Mouse (Mus musculus) skeletal muscle tissue, adult 2 months (tissue): ENCODE measurements around the gene Nrxn3.

Source experiments
- DNase-seq: peaks from one replicate; pipeline ENCODE4 v3.0.0-alpha.2; 2012; ENCODE audit warnings: low read depth, low spot score

The Nrxn3 gene

DNA sequence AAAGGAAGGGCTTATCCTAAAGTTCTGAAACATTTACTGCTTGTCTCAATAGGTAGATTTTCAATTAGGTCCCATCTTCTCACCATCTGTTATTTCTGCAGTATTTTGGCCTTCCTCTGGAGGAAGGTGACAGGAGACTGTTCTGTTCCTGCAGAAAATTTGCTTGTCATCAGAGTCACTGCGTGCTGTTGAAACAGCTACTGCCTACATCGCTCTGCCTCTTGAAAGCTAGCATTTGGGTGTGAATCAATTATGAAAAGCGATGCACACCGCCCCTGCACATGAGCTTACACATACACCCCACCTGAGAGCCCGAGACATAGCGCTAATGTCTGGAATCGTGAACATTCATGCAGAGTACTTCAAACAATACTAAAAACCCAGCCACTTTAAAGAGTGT is 966.4 kb downstream of the Nrxn3 start:
- no peak for DNase-seq

DNA sequence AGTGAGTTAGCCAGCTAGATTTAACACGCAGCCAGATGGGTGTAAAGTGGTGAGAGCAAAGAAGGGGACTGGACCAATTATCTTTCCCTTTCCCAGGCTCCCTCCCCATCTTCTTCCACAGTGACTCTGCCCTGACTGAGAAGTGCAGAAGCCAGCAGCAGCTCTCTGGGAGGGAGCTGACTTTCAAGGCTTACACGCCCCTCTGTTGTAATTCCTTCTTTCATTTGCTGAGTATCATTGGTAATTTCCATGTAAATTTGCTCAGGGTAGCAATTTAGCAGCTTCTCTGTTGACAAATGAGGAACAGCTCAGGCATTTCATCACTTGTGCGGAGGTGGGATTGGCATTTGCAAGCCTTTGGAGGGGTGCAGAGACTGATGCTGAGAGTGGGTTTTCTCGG is 976.8 kb downstream of the Nrxn3 start:
- no peak for DNase-seq

DNA sequence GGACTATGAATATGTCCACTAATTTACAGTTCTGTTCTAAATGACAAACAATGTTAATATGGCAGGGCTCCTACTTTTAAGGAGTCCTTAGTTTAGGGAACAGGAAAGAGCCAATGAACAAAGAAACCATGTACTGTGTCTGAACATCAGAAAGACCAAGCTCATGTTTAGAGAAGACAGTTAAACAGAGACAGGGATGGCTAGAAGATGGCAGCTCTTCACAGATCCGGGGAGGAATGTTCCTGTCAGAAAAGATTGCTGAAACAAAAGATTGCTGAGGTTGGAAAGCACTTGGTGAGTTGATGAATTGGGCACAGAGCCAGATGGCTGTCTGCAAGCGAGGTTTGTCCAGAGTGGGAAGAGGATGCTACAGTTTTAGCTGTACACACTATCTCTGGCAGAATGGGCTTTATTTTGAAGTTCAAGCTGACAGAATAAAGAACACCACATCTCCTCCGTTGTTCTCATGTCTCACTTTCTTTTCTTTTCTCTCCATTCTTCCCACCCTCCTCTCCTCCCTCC is 978.3 kb downstream of the Nrxn3 start:
- DNase-seq = no peak

DNA sequence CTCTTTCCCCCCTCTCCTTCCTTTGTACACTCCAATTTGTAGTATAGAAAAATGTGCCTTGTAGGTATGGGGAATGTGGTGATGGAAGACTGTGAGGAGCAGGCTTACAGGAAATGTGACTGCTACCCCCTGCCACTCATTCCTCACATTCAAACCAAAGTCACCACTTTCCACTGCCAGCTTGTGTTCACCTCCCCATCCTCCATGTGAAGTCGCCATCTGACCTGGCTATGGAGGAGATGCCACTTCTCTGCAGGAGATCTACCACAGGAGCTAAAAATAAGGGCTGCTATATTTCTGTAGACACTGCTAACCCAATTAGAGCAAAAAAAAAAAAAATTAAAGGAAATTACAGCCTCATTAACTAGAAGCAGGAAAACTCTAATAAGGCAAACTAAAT is 980.3 kb downstream of the Nrxn3 start:
- DNase-seq = no peak

DNA sequence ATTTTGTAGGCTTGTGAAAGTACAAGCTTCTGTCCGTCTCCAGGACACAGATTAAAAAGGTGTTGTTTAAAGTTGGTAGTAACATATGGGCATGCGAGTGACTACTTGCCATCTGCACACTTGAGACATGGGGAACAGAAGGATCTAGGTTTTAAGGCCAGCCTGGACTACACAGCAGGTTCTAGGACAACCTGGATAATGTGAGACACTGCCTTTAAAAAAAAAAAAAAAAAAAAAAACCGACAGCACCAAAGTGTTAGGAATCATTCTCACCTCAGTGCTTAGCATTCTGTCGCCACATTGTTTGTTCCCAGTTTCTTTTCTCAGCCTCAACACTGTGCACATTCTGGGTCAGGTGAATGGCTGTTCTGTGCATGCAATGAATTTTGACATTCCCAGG is 985.2 kb downstream of the Nrxn3 start:
- no peak for DNase-seq

DNA sequence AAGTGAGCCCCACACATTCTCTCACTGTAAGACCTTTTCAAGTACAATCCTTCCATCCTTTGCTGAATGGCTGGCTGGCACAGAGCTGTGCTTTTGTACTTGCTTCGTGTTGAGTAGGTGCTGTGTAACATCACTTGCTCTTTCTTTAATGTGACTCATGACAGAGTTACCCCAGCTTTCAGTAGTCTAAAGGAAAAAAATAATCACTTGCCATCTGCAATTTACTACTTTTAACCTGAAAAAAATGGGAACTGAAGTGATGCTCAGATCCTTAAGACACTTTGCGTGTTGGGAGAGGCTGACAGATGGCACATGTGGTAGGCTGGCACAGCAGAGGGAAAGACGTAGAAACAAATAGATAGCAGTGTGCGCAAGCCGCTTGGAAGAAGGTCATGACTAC is 987.8 kb downstream of the Nrxn3 start:
- no peak for DNase-seq

DNA sequence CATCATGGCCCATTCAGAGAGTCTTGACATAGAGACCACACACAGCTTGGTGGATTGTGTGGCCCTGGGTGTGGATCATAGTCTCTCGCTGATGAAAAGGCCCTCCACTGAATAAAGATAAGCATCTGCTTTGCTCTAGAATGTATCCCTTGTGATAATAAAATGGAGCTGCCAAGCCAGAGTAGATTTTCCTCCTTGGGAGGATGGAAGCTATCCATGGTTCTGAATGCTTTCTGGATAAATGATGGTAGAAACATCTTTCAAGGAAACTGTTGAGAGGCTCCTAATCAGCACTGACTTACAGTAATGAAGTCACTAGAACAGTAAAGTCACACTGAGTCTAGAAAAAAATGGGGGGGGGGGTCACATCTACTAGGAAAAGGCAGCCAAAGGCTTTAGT is 989.1 kb downstream of the Nrxn3 start:
- DNase-seq = no peak

DNA sequence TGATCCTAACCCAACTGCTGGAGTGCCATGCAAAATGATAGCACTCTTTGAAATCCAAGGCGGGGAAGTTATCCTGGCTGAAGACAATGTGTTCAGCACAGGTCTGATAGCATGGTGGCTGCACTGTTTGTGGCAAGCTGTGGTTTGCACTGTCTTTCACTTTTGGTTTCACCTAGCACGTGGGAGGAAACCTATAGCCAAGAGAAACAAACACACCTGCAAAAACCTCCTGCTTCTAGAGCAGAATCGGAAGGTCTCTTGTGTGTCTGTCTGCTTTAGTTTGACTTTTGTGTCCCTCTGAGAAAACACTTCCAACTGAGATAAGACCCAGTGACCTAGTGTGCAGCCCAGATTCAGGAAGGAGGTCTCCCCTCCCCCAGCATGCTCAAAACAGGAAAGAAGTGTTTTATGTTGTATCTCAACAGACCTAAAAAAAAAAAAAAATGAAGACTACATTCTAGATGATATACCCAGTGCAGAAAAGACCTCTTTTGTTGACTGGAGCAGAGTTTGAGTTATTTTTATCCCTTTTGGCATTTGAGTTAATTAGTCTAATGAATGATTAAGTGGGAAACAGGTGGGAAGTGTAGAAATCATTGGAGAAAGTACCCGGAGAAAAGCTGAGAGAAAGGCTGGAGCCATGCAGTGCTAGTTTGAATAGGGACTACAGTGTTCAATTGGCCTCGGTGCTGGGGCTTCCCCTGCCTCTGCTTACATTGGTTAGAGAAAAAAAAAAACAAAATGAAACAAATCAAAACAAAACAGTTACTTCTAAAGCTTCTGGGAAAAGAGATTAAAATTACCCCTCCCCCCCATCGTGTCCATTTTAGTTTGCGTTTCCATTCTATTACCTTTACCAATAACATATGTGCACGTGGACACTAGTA is 996.8 kb downstream of the Nrxn3 start:
- DNase-seq = no peak

DNA sequence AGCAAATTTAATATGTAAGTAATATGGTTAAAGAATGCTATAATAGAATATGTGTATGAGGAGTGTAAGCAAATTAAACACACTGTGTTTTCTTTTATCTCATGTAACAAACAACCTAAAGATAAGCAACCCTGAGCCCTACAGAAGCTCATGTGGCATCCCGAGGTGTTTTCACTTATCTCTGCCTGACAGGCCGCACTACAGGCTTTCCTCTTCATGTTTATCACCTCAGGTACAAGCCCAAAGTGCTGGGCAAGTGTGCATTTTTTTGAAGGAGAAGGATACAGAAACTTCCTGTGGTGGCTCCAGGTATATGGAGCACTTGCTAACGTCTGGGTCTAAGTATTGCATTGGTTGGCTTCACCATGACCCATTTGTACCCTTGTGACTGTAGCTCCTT is 998.3 kb downstream of the Nrxn3 start:
- DNase-seq = no peak

DNA sequence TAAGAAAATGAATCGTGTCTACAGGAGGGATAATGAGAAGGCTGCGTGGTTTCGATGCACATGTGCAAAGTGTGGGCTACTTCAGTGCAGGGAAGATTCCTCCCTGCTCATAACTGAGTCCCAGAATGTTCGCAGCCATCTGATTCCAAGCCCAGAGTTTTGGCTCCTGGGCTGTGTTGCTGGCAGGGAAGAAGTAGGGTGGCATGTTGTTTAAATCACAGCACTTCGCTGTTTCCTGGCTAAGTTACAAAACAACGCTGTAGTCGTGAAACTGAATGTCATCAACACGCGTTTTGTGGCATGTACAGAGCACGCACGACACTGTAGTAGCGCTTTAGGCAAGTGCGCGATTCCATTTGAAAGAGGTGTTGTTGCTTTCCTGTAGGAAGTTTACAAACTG is 999.8 kb downstream of the Nrxn3 start:
- no peak for DNase-seq

DNA sequence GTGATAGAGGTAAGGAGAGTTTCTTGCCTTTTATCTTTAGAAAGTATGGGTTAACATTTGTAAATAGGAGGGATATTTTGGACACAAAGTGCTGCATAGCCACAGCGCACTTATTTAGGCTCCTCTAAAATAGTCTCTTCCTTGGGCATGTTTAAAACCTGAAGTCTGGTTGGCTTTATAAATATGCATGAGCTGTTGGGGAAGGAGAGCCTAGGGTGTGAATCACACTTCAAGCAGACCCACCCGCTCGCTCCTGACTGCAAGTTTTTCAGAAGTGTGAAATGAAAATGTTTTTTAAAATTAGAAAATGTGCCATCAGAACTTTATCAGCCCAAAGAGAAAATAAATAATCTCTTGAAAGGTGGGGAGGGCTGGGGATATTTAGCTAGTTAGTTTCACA is 1001.4 kb downstream of the Nrxn3 start:
- no peak for DNase-seq

DNA sequence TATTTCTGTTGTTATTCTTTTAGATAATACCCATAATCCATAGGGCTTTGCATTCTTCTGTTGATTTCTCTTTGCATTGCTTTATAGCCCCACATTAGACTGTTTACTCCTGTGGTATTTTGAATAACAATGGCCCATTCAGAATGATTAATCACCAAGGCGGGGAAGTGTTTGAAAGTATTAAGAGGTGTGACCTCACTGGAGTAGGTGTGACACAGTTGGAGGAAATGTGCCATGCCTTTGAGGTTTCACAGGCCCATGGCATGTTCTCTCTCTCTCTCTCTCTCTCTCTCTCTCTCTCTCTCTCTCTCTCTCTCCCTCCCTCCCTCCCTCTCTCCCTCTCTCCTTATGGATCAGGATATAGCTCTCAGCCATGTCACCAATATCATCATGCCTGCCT is 1019.6 kb downstream of the Nrxn3 start:
- DNase-seq = no peak

DNA sequence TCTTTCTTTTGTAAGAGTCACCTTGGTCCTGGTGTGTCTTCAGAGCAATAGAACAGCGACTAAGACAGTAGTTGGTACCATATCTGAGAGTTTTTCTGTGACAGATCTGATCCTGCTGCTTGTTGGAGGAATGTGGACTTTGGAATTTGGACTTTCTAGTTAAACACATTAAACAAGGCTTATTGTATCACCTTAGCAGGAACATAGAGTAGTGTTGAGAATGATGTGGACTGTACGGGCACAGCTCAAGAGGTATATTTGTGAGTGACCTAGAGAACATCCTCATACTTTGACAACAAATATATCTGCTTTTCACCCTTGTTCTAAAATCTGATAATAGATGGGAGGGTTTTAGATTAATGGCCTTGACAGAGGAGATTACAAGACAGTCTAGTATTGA is 1020.1 kb downstream of the Nrxn3 start:
- no peak for DNase-seq

DNA sequence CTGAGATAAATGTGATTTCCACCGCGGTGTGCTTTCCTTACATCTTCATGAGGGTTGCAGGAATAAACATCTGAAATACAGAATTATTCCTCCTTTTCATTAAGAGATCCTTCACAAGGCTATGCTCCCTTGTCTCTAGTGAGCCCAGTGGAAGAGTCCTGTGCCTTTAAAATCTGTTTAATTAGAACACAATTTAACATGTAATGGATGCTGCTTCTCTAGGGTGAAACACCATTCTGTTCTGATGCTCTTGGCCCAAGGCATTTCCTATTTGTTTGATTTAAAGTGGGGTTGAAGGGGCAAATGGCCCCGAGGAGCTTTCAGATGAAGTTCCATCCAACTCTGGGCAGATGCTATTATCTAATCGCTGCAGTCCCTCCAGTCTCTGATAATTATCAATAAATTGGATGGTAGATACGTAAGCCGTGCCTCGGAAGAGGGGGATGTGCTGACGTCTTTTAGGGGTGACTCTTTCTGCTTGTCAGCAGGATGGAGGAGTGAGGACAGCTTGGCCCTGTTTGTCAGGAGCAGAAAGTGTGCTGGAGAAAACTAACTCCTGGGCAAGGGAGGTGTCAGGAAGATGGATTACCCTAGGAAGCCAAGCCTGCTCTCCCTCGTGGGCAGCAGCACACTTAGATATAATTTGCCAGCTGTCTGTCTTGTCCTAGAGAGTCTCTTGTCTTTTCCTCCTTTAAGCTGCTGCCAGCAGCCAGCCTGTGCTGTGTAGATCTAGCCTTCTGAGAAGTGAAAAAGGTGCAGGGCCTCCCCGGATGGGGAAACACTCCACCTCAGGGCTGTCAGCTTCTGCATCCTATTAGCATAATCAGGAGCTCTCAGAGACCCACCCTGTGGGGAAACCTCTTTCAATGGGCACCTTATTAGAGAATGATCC is 1041.8 kb downstream of the Nrxn3 start:
- DNase-seq = no peak

DNA sequence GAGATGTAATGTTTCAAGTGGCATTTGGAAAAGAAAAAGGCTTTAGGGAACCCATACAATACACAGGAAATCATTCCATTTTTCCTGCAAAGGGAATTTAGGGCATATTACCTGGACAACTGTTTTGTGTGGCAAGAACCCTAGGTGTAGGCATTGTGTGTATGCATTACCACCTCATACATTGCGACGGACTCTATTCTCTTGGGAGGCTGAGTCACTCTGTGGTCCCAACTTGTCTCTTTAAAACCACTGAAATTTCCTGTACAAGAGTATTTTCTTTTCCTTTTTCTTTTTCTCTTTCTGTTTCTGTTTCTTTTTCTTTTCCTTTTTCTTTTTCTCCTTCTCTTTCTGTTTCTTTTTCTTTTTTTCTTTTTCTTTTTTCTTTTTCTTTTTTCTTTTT is 1042.5 kb downstream of the Nrxn3 start:
- DNase-seq = no peak

DNA sequence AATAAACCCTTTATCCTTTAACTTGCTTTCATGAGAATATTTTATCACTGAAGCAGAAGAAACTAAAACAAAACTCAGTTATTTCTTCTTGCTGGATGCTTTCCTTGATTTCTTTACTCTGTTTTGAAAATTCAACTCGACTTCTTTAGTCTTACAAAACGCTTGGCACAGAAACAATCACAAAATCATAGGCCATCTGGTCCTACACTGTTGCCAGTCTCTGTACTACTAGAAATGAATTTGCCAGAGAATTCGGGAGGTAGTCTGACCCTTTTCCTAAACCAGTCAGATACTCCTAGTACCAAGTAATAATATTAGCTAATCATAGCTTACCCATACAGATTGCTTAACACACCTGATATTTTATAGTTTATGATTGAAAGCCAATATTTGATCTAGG is 1066.1 kb downstream of the Nrxn3 start:
- DNase-seq = no peak

DNA sequence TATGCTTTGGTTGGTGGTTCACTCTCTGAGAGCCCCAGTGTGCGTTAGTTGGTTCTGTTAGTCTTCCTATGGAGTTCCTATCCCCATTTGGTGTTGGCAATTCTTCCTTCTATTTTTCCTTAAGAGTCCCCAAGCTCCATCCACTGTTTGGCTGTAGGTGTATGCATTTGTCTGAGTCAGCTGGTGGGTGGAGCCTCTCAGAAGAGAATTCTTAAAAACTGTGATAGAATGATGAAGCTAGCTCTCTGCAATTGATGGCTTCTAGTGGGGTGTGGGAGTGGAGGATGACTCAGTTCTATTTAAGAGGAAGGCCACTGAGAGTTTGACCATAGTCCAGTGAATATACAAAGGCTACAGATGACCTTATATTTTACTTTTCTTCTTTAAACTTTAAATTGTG is 1067.3 kb downstream of the Nrxn3 start:
- DNase-seq = no peak

DNA sequence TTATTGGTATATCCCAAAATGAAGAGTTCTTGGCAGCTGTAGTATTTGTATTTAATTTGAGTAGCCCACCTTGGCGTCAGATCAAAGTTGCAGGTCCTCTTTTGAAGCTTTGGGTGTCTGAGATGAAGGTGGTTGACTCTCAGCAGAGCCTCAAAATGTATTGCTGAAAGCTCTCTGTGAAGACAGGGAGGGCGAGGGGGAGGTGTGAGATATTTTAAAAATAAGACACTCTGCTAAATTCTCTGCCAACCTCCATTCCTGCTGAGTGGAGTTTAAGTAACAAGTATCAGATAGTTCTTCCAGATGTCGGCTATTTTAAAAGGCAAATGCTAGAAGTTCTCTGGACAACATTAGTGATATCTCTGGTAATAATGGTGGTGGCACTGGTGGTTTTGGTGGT is 1069.2 kb downstream of the Nrxn3 start:
- no peak for DNase-seq

DNA sequence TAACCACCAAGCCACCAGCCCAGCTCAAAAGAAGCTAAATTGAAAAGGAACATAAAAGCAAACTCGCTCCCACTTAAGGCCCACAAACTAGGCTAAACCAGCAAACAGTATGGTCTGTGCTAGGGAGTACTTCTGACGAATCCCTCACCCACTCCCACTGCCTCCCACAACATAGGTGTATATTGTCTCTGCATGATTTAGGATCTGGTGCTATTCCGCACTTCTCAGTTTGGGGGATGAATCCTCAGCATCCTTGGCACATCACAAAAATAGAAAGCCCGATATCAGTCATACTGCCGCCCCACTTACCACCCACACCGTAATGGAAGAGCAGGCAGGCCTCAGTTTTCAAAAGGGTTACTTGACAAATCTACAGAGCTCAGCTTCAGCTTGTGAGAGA is 1072.1 kb downstream of the Nrxn3 start:
- DNase-seq = no peak

DNA sequence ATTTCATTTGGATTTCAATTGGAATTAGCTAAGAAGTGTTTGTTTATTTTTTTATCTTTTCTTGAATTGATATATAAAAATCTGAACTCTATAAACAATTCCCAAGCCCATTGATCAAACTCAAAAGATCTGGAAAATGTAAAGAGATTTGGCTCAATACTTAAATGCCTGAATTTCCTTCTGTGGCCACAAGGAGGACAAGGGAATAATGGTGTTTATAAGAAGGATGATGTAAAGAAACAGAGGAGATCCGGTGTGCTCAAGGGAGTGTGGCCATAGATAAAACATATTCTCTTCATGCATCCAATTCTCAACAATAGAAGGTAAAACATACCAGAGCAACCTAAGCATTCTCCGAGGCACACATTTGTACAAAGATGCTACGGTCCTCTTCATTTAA is 1085.5 kb downstream of the Nrxn3 start:
- no peak for DNase-seq

DNA sequence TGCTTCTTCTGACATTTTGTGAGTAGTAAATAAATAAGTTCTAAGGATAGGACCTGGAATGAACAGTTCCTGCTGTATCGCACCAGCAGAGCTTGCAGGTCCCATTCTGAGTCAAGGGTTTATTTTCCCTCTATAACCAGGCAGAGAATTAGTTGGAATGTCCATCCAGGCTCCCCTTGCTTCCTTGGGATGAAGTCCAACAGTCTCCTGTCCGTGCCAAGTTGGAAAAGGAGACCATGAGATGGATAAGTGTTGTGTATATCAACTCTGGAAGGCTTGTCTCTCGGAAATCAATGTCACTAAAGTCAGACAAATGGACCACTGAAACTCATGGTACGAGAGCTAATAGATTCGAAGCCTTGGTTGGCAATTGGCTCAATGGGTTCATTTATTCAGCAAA is 1087.5 kb downstream of the Nrxn3 start:
- DNase-seq = no peak

DNA sequence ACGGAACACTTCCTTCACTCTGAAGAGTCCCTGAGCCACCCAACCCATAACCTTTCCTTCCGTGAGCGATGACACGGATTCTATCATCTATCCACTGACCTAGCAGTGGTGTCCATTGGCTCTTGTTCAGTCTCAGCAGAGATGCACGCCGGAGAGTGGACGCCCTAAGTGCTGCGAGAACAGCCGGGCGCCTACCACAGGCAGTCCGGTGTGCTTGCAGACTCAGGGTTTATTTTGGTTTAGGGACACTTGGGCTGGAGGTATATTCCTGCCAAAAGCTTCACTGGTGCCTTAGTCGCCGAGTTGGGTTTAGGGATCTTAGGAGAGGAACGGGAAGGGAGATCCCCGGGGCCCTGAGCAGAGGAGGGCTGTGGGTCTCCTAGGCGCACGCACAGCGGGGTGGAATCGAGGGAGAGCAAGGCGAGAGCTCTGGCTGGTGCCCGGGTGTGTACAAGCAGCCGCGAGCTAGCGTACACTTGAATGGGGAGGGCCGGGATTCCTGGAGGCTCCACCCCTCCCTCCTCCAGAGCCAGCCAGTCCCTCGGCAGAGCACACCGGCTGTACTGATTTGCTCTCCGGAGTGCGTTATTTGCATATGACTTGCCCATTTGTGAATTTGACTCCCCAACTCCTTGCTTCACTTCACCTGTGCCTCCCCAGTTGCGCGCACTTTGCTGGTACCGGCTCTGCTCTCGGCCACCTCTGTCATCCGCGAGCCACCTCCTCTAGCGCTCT is 1089.3 kb downstream of the Nrxn3 start:
- peak; percentile 6 for DNase-seq
